Mouse (Mus musculus) retina, embryonic 14.5 days (tissue): ENCODE measurements around the gene Cdc7.
"Not testable (repeated sequence)": the region's sequence is repeated elsewhere in the genome, so short reads cannot be mapped to it uniquely, and the experiment has no call there.

Experiments
- DNase-seq: peaks from one replicate; pipeline ENCODE4 v3.0.0-alpha.2; 2015; ENCODE audit warnings: low spot score

Gene Cdc7

GRCm38 (mm10) chr5:106963584-106964512 lies at the start of gene Cdc7:
TSS of gene Cdc7 (plus strand) at chr5:106964322.
- DNase-seq = peak; percentile 96

GRCm38 (mm10) chr5:106919315-106919714 lies 44.8 kb upstream of the Cdc7 start:
- DNase-seq = no peak

DNA sequence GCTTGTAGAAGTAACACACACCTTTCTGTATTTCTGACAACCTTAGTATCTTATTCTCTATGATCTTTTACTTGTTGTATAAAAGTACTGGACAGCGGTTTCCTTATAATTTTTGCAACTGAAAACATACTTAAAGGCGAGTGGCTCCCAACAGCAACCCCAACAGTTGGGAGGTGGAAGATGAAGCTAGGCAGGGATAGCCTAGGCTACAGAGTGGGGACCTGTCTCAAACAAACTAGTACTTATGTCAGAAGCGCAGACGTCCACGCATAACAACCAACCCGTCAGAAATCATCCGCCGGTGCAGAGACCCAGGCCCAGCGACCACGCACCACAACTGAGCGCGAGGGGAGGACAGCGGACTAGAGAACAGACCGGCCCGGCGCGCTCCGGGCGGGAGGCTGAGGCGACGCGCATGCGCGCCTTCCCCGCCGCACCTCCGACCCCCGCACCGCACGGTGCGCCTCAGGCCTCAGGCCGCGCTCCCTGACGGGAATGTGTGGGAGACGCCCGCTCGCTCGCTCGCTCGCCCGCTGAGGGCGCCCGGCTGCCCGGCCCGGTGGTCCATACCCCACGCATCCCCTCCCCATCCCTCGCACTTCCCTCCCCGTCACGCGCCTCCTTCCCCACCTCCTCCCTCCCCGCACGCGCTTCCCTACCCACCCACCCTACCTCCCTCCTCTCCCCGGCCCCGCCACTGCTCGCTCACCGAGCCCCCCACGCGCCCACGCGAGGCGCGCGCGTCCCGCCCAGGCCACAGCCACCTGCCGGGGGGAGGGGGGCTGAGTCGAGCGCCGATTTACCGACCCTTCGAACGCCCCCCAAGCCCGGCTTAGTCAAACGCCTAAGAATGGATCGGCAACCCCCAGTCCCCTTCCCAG lies 38.4 kb upstream of the Cdc7 start, which contains the start of gene Hfm1:
Gene Hfm1 (minus strand): TSS at position 834 of the 881 bp plus-strand sequence.
- peak; percentile 90 for DNase-seq

- DNase-seq = peak; percentile 69
Measured at GRCm38 (mm10) chr5:106926369-106926686, 37.8 kb upstream of the Cdc7 start.

DNA sequence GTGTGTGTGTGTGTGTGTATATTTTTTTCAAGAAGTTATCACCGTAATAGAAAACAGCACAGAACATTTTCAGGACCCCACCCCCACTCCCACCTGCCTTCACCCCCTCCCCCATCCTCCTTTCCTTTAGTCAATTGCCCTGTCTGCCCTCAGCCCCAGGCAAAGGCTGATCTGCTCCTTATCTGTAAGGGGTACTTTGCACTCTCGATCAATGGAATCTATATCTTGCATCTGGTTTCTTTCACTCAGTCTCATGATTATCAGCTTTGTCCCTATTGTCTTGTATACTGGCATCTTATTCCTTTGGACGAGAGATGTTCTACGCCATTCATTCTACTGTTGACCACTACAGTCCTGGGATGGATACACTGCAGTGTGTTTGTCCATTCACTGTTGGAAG lies 36.1 kb upstream of the Cdc7 start:
- DNase-seq = no peak

DNA sequence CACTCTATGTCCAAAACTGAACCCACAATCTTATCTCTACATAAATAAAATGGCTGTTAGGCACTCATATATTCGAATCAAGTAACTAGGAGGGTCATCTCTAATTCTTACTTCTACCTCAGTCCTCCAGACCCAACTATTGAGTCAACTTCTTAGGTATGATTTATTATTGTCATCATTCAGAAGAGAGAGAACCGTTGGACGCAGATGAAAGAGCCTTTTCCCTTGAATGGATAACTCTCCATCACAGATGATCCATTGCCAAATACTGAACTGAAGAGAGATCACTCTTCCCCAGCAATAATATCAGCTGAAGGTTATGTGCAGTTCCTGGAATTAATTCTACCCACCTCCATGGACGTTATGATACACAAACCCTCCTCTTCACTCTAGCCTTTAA lies 17.8 kb upstream of the Cdc7 start:
- no peak for DNase-seq

- DNase-seq = no peak
Measured at GRCm38 (mm10) chr5:106948683-106949082, 15.4 kb upstream of the Cdc7 start.

- DNase-seq = no peak
Measured at GRCm38 (mm10) chr5:106956467-106956866, 7.7 kb upstream of the Cdc7 start.

GRCm38 (mm10) chr5:106959031-106959430 lies 5.1 kb upstream of the Cdc7 start:
- DNase-seq = no peak

DNA sequence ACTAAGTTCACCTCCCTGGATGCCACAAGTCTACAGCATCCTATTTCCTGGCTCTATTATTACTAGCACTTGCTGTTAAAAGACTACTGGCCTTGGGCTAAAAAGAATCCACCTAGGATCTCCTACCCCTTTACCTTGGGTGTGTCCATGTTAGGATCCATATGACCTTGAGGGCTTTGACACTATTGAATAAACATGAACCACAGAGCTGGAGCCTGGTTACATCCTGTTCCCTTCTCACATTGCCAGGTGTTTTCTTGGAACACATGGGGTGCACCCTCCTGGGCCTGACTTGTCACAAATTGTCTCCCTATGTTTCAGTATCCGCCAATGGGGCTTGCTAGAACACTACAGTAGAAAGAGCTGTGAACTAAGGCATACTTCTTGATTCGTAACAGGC lies 3.7 kb upstream of the Cdc7 start:
- DNase-seq = no peak

- no peak for DNase-seq
Measured at GRCm38 (mm10) chr5:106964513-106965014, 442 bp downstream of the Cdc7 start.

- DNase-seq = no peak
Measured at GRCm38 (mm10) chr5:106966443-106966842, 2.3 kb downstream of the Cdc7 start.

DNA sequence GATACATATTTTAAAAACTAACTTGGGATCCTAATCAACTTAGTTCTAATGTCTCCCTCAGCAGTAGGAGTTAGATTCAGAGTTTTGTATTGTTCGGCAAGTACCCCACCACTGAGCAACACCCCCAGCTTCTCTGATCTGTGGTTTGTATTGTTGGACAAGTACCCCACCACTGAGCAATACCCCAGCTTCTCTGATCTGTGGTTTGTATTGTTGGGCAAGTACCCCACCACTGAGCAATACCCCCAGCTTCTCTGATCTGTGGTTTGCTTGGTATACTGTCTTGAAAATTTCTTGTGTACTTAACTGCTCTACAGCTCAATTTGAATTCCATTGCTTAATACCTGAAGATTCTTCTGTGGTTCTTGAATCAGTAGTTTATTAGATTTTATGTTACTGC lies 3.5 kb downstream of the Cdc7 start:
- no peak for DNase-seq

DNA sequence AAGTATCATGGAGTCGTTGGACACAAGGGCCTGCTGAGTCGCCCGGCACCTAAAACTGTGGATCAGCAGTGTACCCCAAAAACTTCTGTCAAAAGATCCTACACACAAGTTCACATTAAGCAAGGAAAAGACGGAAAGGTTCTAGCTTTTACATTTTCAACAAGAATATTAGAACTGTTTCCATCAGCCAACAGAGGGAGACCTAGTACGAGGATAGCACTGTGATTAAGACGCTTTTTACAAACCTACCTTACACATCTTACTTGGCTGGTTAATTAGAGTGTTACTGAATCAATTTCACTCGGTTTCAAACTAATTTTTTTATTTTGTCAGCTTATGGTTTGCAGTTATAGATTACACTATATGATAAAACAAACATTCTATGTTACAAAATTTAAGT lies 9.8 kb downstream of the Cdc7 start:
- DNase-seq = no peak

GRCm38 (mm10) chr5:106979156-106979555 lies 15.0 kb downstream of the Cdc7 start:
- DNase-seq = no peak

GRCm38 (mm10) chr5:106982298-106982952 lies 18.3 kb downstream of the Cdc7 start:
- DNase-seq = no peak

DNA sequence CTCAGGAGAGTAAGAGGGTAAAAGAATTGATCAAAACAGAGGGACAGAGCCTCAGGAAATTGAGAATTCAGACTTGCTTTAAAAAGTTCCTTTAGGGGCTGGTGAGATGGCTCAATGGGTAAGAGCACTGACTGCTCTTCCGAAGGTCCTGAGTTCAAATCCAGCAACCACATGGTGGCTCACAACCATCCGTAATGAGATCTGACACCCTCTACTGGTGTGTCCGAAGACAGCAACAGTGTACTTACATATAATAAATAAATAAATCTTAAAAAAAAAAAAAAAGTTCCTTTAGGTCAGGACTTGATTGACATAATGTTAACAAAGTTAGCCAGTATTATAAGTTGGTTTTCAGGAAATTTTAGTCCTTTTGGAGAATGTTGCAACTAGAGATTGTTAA lies 20.8 kb downstream of the Cdc7 start:
- not testable (repeated sequence) for DNase-seq

DNA sequence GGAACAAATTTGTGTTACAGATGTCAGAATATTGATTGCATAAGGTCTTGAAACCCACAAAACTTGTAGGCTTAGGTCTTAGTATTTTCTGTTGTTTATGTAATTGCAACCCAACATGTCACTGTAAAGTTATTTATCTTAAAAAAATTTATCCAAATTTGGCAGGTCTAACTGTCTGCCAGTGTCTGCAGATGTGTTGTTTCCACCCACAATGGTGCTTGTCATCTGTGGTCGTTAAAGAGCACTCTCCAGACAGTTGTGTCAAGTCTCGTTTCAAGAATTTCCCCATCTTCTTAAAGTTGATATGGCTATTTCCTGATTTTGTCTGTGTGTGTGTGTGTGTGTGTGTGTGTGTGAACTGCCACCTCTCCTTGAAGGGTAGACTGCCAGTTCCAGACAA lies 21.5 kb downstream of the Cdc7 start:
- DNase-seq = no peak

- DNase-seq = no peak
Measured at GRCm38 (mm10) chr5:106989181-106989580, 25.1 kb downstream of the Cdc7 start.

DNA sequence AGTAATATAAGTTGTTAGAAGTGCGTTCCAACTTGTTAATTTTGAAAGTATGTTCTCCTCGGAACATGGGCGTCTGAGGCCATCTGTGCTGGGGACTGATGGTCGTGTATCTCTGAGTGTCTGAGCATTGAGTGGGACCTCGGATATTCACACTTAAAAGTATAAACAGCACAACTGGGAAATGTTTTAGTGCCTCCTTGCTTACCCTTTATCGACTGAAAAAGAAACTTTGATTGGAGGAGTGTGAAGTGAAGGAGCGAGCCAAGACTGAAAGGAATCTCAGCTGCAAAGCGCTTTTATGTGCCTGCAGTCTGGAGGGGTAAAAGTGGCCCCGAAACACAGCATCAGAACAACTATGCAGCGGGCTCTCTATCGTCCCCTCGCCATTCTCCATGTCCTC lies 25.7 kb downstream of the Cdc7 start:
- DNase-seq = no peak

DNA sequence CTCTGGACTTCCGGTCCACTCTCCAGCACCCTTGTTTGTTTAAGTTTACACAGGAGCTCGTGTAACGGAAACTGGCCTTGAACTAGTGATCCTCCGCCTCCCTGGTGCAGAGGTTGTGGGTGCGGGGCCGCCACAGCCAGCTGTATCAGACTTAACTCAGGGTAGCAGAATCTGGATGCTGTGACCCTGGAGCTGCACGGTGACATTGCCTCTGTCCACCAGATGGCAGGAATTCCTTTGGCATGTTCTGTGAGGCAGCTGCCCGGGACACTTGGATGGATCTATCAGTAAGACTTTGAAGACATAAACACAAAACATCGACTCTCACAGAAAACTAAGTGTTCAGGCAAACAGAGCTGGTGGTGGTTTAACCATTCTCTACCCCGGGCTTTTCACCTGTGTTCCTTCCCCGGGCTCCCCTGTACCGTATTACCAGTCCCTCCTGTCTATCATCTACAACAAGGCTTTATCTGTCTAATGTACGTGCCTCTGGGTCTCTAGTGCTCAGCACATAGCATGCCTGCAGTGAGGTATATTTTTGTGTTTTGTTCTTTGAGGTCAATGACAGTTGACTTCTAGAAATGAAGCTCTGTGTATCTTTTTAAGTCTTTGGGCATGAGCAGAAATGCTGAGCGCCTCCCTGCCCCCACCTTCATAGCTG lies 26.6 kb downstream of the Cdc7 start:
- peak; percentile 74 for DNase-seq
